Mouse (Mus musculus): ENCODE data around the gene Ikzf3. TPM values are rescaled to one million over a fixed set of nuclear protein-coding genes. Genes with fewer than 3 reads are reported as not detected.

The Ikzf3 gene
- polyA plus RNA-seq, 1 experiment from 2014 or later = 0.13 TPM

Other genes with a start within 250 kb of the Ikzf3 start
- 0.04 TPM in 1 of 2 replicates, not detected in the other for gene Neurod2, start 216.4 kb downstream of the Ikzf3 start, polyA plus RNA-seq (2015; fragmentation: Nextera tagmentation; extraction: Ambion mirVana)
- 40.5 and 51.7 TPM in 2 replicates for gene Ppp1r1b, start 197.6 kb downstream of the Ikzf3 start, polyA plus RNA-seq (2015; fragmentation: Nextera tagmentation; extraction: Ambion mirVana)
- gene Stard3, start 187.7 kb downstream of the Ikzf3 start, polyA plus RNA-seq (2015; fragmentation: Nextera tagmentation; extraction: Ambion mirVana) = 37.2 and 43.4 TPM in 2 replicates
- gene Tcap, start 162.2 kb downstream of the Ikzf3 start, polyA plus RNA-seq (2015; fragmentation: Nextera tagmentation; extraction: Ambion mirVana) = 159 and 184 TPM in 2 replicates
- gene Pnmt, start 159.6 kb downstream of the Ikzf3 start, polyA plus RNA-seq (2015; fragmentation: Nextera tagmentation; extraction: Ambion mirVana) = 1.3 and 1.5 TPM in 2 replicates
- 19.0 and 19.1 TPM in 2 replicates for gene Pgap3, start 145.5 kb downstream of the Ikzf3 start, polyA plus RNA-seq (2015; fragmentation: Nextera tagmentation; extraction: Ambion mirVana)
- 48.1 and 49.0 TPM in 2 replicates for gene Erbb2, start 133.6 kb downstream of the Ikzf3 start, polyA plus RNA-seq (2015; fragmentation: Nextera tagmentation; extraction: Ambion mirVana)
- 93.8 and 113 TPM in 2 replicates for gene Mien1, start 107.0 kb downstream of the Ikzf3 start, polyA plus RNA-seq (2015; fragmentation: Nextera tagmentation; extraction: Ambion mirVana)
- 2.2 and 2.9 TPM in 2 replicates for gene Grb7, start 99.6 kb downstream of the Ikzf3 start, polyA plus RNA-seq (2015; fragmentation: Nextera tagmentation; extraction: Ambion mirVana)
- gene Zpbp2, start 5.1 kb upstream of the Ikzf3 start, polyA plus RNA-seq (2015; fragmentation: Nextera tagmentation; extraction: Ambion mirVana) = 0.15 and 0.34 TPM in 2 replicates
- gene Ormdl3, start 41.3 kb upstream of the Ikzf3 start, polyA plus RNA-seq (2015; fragmentation: Nextera tagmentation; extraction: Ambion mirVana) = 63.4 and 76.8 TPM in 2 replicates
- gene Lrrc3c, start 52.3 kb upstream of the Ikzf3 start, polyA plus RNA-seq (2015; fragmentation: Nextera tagmentation; extraction: Ambion mirVana) = not detected in 2 replicates
- gene Gm12355, start 79.6 kb upstream of the Ikzf3 start, polyA plus RNA-seq (2015; fragmentation: Nextera tagmentation; extraction: Ambion mirVana) = 0.28 and 0.55 TPM in 2 replicates
- not detected in 2 replicates for gene Gsdma3, start 80.3 kb upstream of the Ikzf3 start, polyA plus RNA-seq (2015; fragmentation: Nextera tagmentation; extraction: Ambion mirVana)
- gene Gsdma2, start 100.7 kb upstream of the Ikzf3 start, polyA plus RNA-seq (2015; fragmentation: Nextera tagmentation; extraction: Ambion mirVana) = not detected in 2 replicates
- gene Gsdma, start 118.3 kb upstream of the Ikzf3 start, polyA plus RNA-seq (2015; fragmentation: Nextera tagmentation; extraction: Ambion mirVana) = 0.12 TPM in 1 of 2 replicates, not detected in the other
- 165 and 167 TPM in 2 replicates for gene Psmd3, start 136.5 kb upstream of the Ikzf3 start, polyA plus RNA-seq (2015; fragmentation: Nextera tagmentation; extraction: Ambion mirVana)
- not detected in 2 replicates for gene Csf3, start 155.2 kb upstream of the Ikzf3 start, polyA plus RNA-seq (2015; fragmentation: Nextera tagmentation; extraction: Ambion mirVana)
- gene Med24, start 183.4 kb upstream of the Ikzf3 start, polyA plus RNA-seq (2015; fragmentation: Nextera tagmentation; extraction: Ambion mirVana) = 35.1 and 37.4 TPM in 2 replicates
- gene Thra, start 194.6 kb upstream of the Ikzf3 start, polyA plus RNA-seq (2015; fragmentation: Nextera tagmentation; extraction: Ambion mirVana) = 30.0 and 32.0 TPM in 2 replicates
- gene Nr1d1, start 229.3 kb upstream of the Ikzf3 start, polyA plus RNA-seq (2015; fragmentation: Nextera tagmentation; extraction: Ambion mirVana) = 5.9 and 6.4 TPM in 2 replicates
- gene Msl1, start 249.5 kb upstream of the Ikzf3 start, polyA plus RNA-seq (2015; fragmentation: Nextera tagmentation; extraction: Ambion mirVana) = 14.6 and 15.7 TPM in 2 replicates

Data from heart, embryonic 13.5 days (tissue).